22 mouse cellular contexts compared by ENCODE assay signal in genomic region chr16:16346420-16346819, GRCm38 (mm10).
"Had no signal": no experiment of that assay in that cellular context is flagged by ENCODE, and none has a peak within 500 bp of the region (broad histone marks: within the 10 kb centered on the region; RNA-seq: fewer than 3 reads in every experiment).

No protein-coding gene starts in this region.

- H3K4me1 ChIP-seq: limb, embryonic 10.5 days; limb, embryonic 13.5 days; liver, embryonic 12.5 days; liver, embryonic 15.5 days; lung, embryonic 15.5 days; midbrain, embryonic 12.5 days; midbrain, embryonic 15.5 days; neural tube, embryonic 13.5 days; stomach, embryonic 15.5 days had no signal

- H3K27ac ChIP-seq: layer of hippocampus, adult 2 months; limb, embryonic 10.5 days; limb, embryonic 13.5 days; liver, embryonic 12.5 days; liver, embryonic 15.5 days; lung, embryonic 15.5 days; midbrain, embryonic 12.5 days; midbrain, embryonic 15.5 days; neural tube, embryonic 13.5 days; stomach, embryonic 15.5 days had no signal

- H3K4me3 ChIP-seq: layer of hippocampus, adult 2 months; limb, embryonic 10.5 days; limb, embryonic 13.5 days; liver, embryonic 12.5 days; liver, embryonic 15.5 days; lung, embryonic 15.5 days; midbrain, embryonic 12.5 days; midbrain, embryonic 15.5 days; neural tube, embryonic 13.5 days; stomach, embryonic 15.5 days had no signal

- ATAC-seq: liver, embryonic 12.5 days; midbrain, embryonic 15.5 days had no signal

- H3K9me3 ChIP-seq: limb, embryonic 10.5 days; limb, embryonic 13.5 days; liver, embryonic 12.5 days; liver, embryonic 15.5 days; lung, embryonic 15.5 days; midbrain, embryonic 12.5 days; midbrain, embryonic 15.5 days; neural tube, embryonic 13.5 days; stomach, embryonic 15.5 days had no signal

- H3K36me3 ChIP-seq: stomach, embryonic 15.5 days had no signal

- H3K4me2 ChIP-seq: limb, embryonic 13.5 days; liver, embryonic 12.5 days; liver, embryonic 15.5 days; lung, embryonic 15.5 days; midbrain, embryonic 12.5 days; midbrain, embryonic 15.5 days; neural tube, embryonic 13.5 days; stomach, embryonic 15.5 days had no signal

- H3K27me3 ChIP-seq: limb, embryonic 13.5 days; liver, embryonic 12.5 days; liver, embryonic 15.5 days; lung, embryonic 15.5 days; midbrain, embryonic 12.5 days; midbrain, embryonic 15.5 days; neural tube, embryonic 13.5 days; stomach, embryonic 15.5 days had no signal

- DNase-seq: kidney, adult 18-20 months; kidney, adult 9 months; kidney, postnatal 10 days; layer of hippocampus, adult 9-11 months; liver; lung, adult 18-20 months; lung, postnatal 10 days; lung, postnatal 36 days; retina, postnatal 1 day; right cerebral cortex, postnatal 25 days; spleen, adult 18-20 months; thymus, postnatal 25 days had no signal

- H3K9ac ChIP-seq: limb, embryonic 13.5 days; liver, embryonic 12.5 days; liver, embryonic 15.5 days; lung, embryonic 15.5 days; midbrain, embryonic 12.5 days; midbrain, embryonic 15.5 days; neural tube, embryonic 13.5 days; stomach, embryonic 15.5 days had no signal
